Mouse (Mus musculus) effector memory CD4-positive, alpha-beta T cell, adult 7 months (primary cell): ENCODE results near the gene Igsf3. TPM values are rescaled to one million over a fixed set of nuclear protein-coding genes. Genes with fewer than 3 reads are reported as not detected.

Experiments
- polyA plus RNA-seq: library from polyadenylated mRNA; unstranded; fragments of 100-300 nt; shearing (Covaris generic); gene quantifications from one replicate; pipeline ENCODE4 v1.2.1, GENCODE M21; 2017

The Igsf3 gene
- 0.43 TPM for polyA plus RNA-seq

GRCm38 (mm10) chr3:101376538-101377247 is at the start of gene Igsf3:
TSS of gene Igsf3 (plus strand) at chr3:101377083.

Other genes starting within 250 kb of the Igsf3 start
- 951 TPM for gene Cd2, start 89.1 kb upstream of the Igsf3 start, polyA plus RNA-seq
- gene Atp1a1, start 227.6 kb downstream of the Igsf3 start, polyA plus RNA-seq = 70.7 TPM